Mouse (Mus musculus) heart, postnatal 0 days (tissue): ENCODE results near the gene Xpo1.

Experiments used
- CTCF ChIP-seq: IDR thresholded peaks from 2 replicates; pipeline ENCODE4 v1.5.1; 2016; ENCODE audit warnings: antibody characterized with exemption, control low read depth, low read depth
- EP300 ChIP-seq: IDR thresholded peaks from 2 replicates; pipeline ENCODE4 v1.6.1; 2016; ENCODE audit warnings: antibody characterized with exemption, low read depth

DNA sequence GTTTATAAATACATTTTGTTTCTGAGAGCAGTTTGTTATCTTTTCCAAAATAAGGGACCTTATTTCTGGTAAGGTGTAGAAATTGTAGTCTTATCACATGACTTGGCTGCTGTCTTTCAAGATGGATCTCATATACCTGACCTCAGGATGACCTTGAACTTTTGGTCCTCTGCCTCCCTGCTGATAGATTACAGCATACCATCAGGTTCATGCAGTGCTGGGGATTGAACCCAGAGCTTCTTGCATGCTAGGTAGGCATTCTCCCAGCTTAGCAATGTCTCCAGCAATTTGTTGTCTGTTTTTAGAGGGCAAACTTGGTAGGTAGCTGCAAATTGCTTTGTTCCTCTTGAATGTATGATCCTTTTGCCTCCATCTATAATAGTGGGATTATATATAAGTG is 9.1 kb downstream of the Xpo1 start:
- no peak for TF ChIP-seq CTCF
- no peak for TF ChIP-seq EP300
